Mouse (Mus musculus) spleen, adult 2 months (tissue): ENCODE results near the gene Lurap1l.

Source experiments
- CTCF ChIP-seq: fragments of 200-500 bp; IDR thresholded peaks from 2 replicates; pipeline ENCODE4 v1.5.1; 2011; ENCODE audit warnings: mild to moderate bottlenecking, inconsistent platforms; ENCODE audit not compliant: insufficient read depth, insufficient read length, insufficient replicate concordance; ENCODE audit errors: extremely low read depth
- POLR2A ChIP-seq: fragments of 200-500 bp; IDR thresholded peaks from 2 replicates; pipeline ENCODE4 v1.6.1; 2011; ENCODE audit warnings: low read depth, low read length, inconsistent platforms

- TF ChIP-seq CTCF: no peak
- no peak for TF ChIP-seq POLR2A
Observed at GRCm38 (mm10) chr4:80950280-80950781, 39.9 kb downstream of the Lurap1l start.
